Mouse (Mus musculus) ES-CJ7 (cell line): ENCODE measurements around the gene Rere.
"Not testable (repeated sequence)": the region's sequence is repeated elsewhere in the genome, so short reads cannot be mapped to it uniquely, and the experiment has no call there.

Source experiments
- DNase-seq: peaks from one replicate; pipeline ENCODE4 v3.0.0; 2011; ENCODE audit warnings: low read depth, low spot score

Rere gene

DNA sequence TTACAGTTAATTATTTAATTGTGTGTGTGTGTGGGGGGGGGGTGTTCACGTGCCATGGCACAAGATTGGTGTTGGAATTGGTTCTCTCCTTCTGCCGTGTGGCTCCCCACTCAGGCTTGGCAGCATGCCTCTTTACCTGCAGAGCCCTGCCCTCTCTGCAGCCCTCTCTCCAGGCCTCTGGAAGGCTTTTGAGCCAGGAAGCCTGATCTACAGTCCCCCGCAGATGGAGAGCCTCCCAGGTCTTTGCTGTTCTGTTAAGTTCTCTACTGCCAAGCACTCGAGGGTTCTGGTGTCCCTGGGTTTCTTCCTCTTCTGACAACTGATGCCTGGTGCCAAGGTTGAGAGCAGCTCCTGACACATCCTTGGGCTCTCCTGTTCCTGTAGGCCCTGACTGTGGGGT, 27.0 kb upstream of the Rere start:
- no peak for DNase-seq

GRCm38 (mm10) chr4:150255181-150255580, 26.3 kb upstream of the Rere start:
- DNase-seq: no peak

GRCm38 (mm10) chr4:150257252-150258204, 23.9 kb upstream of the Rere start:
- peak; percentile 87 for DNase-seq

GRCm38 (mm10) chr4:150258388-150258787, 23.1 kb upstream of the Rere start:
- DNase-seq: no peak

DNA sequence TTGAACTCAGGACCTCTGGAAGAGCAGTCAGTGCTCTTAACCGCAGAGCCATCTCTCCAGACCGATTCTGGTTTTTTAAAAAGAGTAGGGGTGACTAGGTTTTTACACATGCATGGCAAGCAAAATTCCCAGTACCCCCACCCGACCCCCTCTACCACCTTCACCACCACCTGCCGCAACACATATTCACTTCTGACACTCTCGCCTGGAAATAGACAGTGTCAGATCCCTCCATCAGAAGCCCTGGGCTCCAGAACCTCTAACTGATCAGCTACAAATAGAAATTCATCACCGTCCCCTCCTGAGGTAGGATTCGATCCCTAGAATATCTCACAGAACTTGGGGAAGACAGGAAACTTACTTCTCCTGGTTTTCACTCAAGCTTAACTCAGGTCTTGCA, 21.9 kb upstream of the Rere start:
- no peak for DNase-seq

GRCm38 (mm10) chr4:150260111-150260510, 21.3 kb upstream of the Rere start:
- no peak for DNase-seq

DNA sequence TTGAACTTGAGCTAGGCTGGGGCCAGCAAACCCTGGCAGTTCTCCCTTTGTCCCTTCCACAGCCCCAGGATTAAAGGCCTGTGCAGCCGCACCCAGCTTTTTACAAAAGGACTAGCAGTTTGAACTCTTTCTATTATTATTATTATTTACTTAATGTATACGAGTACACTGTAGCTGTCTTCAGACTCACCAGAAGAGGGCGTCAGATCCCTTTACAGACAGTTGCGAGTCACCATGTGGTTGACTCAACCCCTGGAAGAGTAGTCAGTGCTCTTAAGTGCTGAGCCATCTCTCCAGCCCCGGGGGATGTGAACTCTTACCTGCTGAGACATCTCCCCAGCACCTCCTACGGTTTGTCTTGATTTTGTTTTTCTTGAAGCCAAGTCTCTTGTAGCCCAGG, 20.7 kb upstream of the Rere start:
- DNase-seq: peak; percentile 96

GRCm38 (mm10) chr4:150262301-150262700, 19.1 kb upstream of the Rere start:
- no peak for DNase-seq

DNA sequence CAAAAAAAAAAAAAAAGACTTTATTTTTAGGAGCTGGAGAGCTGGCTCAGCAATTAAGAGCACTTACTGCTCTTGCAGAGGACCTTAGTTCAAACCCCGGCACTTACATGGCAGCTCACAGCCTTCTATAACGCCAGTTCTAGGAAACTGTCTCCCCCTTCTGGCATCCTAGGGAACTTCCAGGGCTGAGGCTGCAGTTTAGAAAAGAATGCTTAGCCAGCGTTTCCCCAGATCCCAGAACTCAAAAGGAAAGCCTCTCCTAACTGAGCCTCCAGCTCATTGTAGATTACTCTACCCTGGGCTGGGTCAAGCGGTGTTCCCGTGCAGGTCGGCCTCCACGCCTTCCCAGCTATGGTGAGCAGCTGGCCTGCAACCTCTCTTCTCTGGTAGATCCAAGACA, 16.5 kb upstream of the Rere start:
- DNase-seq: peak; percentile 90

DNA sequence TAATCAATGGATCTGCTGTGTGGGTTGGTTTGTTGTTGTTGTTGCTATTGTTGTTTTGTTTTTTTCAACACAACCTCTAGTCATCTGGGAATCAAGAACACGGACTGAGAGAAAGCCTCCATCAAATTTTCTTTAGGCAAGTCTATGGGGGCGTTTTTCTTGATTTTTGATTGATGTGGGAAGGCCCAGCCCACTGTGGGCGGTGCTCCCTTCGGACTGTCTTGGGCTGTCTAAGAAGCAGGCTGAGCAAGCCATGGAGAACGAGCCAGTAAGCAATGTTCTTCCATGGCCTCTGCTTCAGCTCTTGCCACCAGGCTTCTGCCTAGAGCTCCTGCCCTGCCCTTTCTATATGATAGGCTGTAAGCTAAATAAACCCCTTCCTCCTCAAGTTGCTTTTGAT, 16.0 kb upstream of the Rere start:
- peak; percentile 72 for DNase-seq

- no peak for DNase-seq
These were observed 14.7 kb upstream of the Rere start for GRCm38 (mm10) chr4:150266655-150267223.

DNA sequence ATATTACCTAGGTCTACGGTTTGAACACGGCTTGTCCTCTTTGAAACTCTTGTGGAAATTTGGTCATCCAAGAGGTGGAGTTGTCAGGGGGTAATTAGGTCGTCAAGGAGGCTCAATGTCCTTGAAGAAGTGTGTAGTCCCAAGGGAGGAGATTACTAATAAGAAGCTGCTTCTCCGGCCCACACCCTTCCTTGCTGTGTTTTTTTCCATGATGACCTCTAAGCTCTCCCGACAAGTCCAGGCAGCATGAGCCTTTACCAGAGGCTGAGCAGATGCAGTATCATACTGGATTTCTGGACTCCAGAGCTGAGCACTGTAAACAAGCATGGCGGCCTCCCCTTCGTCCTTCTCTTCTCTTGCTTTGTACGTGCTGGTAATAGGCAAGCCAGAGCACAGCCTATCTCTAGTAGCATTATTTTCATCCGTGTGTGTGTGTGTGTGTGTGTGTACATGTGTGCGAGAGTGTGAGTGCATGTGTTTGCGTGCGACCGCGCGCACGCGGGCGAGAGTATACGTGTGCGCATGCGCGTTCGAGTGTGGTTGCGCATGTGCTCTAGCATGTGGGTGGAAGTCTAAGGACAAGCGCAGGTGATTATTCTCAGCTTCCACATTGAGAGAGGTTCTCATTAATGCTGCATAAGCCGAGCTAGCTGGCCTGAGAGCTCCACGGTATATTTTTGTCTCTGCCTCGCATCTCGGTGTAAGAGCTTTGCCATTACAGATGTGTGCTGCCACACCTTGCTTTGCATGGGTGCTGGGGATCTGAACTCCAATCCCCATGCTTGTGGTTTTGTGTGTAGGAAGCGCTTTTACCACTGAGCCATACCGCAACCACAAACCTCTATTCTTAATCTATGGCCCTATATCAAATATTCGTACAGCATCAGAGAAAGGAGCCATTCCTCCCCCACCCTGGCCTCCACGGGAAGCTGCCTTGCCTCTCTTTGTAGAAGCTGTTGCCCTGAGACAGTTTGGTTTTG, 12.5 kb upstream of the Rere start:
- peak; percentile 82 for DNase-seq

GRCm38 (mm10) chr4:150269679-150270078, 11.8 kb upstream of the Rere start:
- DNase-seq: no peak

DNA sequence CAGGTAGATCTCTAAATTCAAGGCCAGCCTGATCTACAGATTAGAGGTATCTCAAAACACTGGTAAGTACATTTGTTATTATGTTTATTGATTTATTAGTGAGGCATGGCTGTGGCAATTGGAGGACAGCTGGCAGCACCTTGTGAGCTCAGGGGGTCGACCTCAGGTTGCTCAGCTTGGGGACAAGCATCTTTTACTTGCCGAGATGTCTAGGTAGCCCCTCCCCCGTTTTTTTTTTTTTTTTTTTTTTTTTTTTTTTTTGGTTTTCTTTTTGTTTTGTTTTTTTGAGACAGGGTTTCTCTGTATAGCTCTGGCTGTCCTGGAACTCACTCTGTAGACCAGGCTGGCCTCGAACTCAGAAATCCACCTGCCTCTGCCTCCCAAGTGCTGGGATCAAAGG, 10.7 kb upstream of the Rere start:
- DNase-seq: not testable (repeated sequence)

- no peak for DNase-seq
These were observed 8.7 kb upstream of the Rere start for GRCm38 (mm10) chr4:150272725-150273124.

- no peak for DNase-seq
These were observed 5.9 kb upstream of the Rere start for GRCm38 (mm10) chr4:150275531-150275930.

DNA sequence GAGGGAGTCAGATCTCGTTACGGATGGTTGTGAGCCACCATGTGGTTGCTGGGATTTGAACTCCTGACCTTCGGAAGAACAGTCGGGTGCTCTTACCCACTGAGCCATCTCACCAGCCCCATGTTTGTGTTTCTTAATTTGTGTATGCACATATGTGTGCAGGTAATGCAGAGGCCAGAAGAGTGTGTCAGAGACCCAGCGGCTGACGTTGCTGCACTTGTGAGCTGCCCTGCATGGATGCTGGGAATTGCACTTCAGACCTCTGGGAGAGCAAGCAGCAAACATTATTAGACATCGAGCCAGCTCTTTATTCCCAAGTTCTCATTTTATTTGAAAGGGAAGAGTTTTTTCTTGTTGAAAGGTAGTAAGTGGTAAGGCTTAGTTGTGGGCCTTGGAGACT, 2.1 kb upstream of the Rere start:
- DNase-seq: not testable (repeated sequence)

- DNase-seq: no peak
These were observed 1.4 kb upstream of the Rere start for GRCm38 (mm10) chr4:150280002-150280401.

GRCm38 (mm10) chr4:150280459-150280858, 987 bp upstream of the Rere start:
- no peak for DNase-seq

GRCm38 (mm10) chr4:150281891-150282630, 615 bp downstream of the Rere start:
- no peak for DNase-seq

GRCm38 (mm10) chr4:150282631-150283334, 1.3 kb downstream of the Rere start:
- no peak for DNase-seq
